Mouse (Mus musculus): ENCODE measurements at regions not wholly inside any gene's neighbourhood (a gene's known extent, or its start where the extent isn't known, plus 50 kb on each side); places are given as distances from the start of the nearest gene placed in this dataset. TPM values are rescaled to one million over a fixed set of nuclear protein-coding genes. Genes with fewer than 3 reads are reported as not detected.

Small RNA genes in the stretch of these regions (microRNA-seq; reads per million reads assigned to microRNA genes)
- not detected for gene Gm22030 (ENCODE audit: insufficient number of aligned reads)

Measured in forebrain, embryonic 11.5 days (tissue).